Mouse (Mus musculus) cerebellum, postnatal 25 days (tissue): Measurements from ENCODE around the gene Sun2.

Experiments used
- DNase-seq, 2 experiments: peaks; one replicate each; pipeline ENCODE4 v3.0.0; 2021; ENCODE audit warnings: mixed read lengths in 2 of 2

Gene Sun2

GRCm38 (mm10) chr15:79755176-79755575 lies 12.8 kb upstream of the Sun2 start:
- DNase-seq: no peak

DNA sequence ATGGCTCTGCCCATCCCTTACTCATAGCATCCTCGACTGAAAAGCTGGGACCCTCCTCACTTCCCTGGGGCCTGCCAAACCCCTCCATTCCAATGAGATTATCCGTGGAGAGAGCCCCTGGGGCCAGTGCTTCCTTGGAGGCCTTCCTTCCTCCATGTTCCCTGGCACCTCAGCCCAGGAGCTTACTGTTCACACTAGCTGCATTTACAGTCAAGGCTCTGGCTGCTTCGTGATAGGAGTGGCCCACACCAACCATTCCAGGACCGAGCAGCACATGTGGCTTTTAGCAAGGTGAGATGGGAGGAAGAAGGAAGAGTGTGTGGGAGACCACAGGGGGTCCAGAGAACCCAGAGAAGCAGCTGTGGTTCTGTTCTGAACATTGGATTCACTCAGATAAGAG lies 11.5 kb upstream of the Sun2 start:
- DNase-seq: no peak

DNA sequence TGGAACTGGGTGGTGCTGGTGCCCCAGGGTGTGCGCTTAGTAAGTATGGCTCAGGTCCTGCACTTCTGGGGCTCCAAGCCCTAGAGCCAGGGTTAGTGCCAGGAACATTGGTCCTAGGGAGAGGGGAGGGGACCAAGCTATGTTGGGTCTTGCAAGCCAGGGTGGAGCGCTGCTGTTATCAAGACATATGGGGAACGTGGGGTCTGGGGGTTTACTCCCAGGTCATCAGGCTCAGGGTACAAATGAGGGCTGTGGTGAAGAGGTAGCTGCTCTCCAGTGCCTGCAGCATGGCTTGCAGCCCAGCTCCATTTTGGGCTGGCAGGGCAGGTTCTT lies 11.1 kb upstream of the Sun2 start:
- no peak for DNase-seq

- DNase-seq: peak; percentile 88
Observed at GRCm38 (mm10) chr15:79752742-79753419, 10.5 kb upstream of the Sun2 start.

- DNase-seq: no peak
Observed at GRCm38 (mm10) chr15:79751772-79752171, 9.4 kb upstream of the Sun2 start.

- DNase-seq: no peak
Observed at GRCm38 (mm10) chr15:79750266-79750665, 7.9 kb upstream of the Sun2 start.

- no peak for DNase-seq
Observed at GRCm38 (mm10) chr15:79749162-79749561, 6.8 kb upstream of the Sun2 start.

GRCm38 (mm10) chr15:79747998-79748397 lies 5.7 kb upstream of the Sun2 start:
- peak; percentile 58 to 67 for DNase-seq

DNA sequence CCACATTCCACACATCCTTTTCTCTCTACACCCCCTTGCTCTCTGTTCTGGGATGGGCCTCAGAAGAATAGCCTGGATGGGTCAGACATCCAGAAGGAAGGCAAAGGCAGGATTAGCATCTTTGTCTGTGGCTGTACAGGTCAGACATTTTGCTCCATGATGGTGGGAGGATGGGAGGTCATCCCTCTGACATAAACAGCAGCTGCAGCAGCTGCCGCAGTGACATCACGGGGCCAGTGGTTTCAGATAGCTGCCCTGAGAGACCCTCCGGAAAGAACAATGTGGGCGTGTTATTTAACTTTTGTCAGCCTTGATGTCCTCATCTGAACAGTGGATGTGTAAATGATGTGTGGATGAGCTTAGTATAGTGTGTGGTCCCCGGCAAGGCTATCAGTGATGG lies 3.5 kb upstream of the Sun2 start:
- DNase-seq: no peak

DNA sequence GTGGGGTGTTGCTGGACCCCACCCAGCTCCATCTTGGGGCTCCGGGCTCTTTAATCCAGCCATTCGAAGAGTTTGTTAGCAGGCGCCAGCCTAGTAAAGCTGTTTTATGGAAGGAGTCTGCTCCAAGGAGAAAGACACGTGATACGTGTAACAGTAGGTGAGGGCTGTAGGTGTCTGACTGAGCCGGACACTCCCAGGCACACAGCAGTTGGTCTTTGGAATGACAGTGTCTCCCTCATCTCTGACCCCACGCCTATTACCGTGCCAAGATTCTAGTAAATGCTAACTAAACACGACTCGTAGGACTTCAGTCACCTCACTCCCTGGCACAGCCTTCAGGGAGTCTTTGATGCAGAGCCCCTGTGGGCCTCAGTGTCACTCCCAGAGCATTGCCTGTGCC lies 3.0 kb upstream of the Sun2 start:
- DNase-seq: no peak

- DNase-seq: no peak
Observed at GRCm38 (mm10) chr15:79744742-79745141, 2.4 kb upstream of the Sun2 start.

- DNase-seq: peak in 1 of 2 experiments; percentile 6
Observed at GRCm38 (mm10) chr15:79744001-79744400, 1.7 kb upstream of the Sun2 start.

DNA sequence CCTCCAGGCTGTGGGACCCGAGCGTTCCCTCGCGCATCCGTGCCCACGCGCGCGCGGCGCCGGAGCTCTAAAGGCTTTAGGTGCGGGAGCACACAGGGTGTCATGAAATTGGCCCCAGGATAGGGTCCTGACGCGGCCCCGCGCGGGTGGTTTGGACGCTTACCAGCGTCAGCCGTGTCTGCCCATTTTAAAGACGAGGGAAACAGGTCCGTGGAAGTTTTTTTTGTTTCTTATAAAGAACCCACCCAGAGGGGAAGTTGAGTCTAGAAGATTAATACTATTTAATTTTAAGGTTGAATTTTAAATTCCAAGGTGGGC lies 329 bp upstream of the Sun2 start:
- no peak for DNase-seq

GRCm38 (mm10) chr15:79741173-79741858 lies 1.0 kb downstream of the Sun2 start:
- peak; percentile 33 to 57 for DNase-seq

DNA sequence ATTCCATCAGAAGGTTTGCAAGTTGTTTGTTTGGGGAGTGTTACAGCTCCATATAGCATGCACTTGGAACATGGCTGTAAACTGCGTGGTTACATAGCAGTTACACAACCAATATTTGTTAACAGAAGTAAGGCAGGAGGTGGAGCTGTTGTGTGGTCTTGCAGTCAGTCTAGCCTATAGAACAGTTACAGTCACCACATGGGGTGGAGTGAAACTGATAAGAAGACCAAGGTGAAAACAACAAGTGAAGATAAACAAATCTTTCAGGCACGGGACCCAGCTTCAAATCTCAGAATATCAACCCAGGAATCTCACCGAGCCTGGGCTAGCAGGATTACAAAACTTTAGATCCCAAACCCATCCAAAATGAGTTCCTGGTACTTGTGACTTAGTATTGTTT lies 1.6 kb downstream of the Sun2 start:
- no peak for DNase-seq

- no peak for DNase-seq
Observed at GRCm38 (mm10) chr15:79734311-79734710, 8.0 kb downstream of the Sun2 start.

DNA sequence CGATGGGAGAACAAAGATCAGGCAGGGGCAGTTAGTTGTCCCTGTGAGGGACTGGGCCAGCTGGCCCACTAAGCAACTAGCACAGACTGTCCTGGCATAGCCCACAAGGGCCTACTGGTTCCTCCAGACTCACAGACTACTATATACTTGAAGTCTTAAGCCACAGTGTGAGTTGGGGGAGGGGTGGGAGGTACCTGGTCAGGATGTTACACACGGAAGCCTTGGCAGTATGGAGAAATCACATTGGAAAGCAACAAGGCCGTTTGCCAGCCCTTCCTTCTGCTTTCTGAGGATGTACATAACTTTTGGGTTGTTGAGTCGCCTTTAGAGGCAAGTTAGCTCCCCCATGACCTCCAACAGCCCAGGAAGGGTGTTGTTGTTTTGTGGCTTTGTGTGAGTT lies 8.7 kb downstream of the Sun2 start:
- DNase-seq: no peak

DNA sequence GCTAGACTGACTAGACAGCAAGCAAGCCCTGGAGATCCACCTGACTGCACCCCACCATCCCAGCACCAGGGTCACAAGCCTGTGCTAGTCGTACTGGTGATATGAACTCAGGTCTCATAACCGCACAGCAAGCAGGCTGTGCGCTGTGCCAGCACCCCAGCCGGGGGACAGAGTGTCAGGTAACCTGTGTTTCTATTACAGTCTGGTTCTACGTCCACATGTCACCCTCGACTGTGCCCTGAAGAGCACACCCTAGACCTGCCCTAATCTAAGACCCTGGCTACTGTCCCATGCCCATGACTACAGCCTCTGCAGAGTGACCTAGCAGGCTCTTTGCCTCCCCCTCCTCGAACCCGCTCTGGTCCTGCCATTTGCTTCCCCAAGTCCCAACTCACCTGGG lies 9.1 kb downstream of the Sun2 start:
- no peak for DNase-seq

- DNase-seq: no peak
Observed at GRCm38 (mm10) chr15:79731554-79731953, 10.8 kb downstream of the Sun2 start.

DNA sequence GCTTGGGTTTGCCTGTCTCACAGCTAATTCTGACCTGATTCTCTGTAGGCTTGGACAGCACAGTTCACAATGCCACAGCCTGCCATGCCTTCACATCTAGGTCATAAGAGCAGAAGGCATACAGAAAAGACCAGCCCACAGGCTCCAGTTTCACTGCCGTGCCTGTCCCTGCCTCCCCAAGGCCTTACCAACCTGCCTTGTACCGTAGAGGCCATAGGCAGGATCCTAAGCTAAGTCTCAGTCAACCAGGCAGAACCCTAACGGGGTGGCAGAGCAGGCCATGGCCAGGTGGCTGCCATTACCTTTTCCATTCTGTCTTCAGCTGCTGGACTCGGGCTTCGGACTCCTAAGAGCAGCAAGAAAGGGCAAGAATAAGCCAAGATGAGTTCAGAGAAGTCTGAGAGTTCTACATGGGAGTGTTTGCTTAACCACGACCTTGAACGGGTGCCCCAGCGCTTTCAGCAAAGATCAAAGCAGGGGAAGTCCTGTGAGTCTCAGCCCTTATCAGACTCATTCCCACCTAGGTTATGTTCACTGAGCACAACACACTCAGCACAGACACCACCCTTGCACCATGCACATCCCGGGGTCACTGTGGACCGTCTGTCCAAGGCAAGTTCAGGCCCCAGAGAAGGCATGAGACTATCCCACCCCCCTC lies 13.5 kb downstream of the Sun2 start:
- no peak for DNase-seq

GRCm38 (mm10) chr15:79728311-79728710 lies 14.0 kb downstream of the Sun2 start:
- peak; percentile 56 to 65 for DNase-seq

- DNase-seq: no peak
Observed at GRCm38 (mm10) chr15:79727840-79728239, 14.5 kb downstream of the Sun2 start.

DNA sequence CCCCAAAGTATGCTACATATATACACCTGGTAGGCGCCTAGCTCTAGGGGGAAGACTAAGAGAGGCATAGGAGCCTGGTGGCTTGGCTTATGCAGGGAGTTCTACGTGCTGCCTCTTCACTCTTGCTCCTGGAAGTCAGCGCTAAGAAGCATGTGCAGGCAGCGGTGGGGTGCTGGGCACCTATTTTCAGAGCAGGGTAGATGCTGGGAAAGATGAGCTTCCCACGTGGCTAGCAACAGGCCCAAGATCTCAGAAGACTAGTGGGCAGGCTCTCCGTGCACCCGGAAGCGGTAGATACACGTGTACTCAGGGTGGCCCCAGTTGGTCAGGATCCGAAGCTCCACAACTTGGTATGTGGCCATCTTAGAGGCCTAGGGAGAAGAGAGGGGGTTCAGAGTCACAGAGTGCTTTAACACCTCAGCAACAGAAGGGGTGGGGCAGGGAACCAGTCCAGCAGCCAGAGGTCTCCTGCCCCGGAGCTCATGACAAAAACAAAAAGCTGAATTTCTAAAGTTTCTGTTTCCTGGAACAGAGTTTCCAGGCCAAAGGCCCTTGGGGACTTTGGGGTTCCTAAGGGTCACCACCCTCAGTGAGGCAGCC lies 17.0 kb downstream of the Sun2 start:
- no peak for DNase-seq

GRCm38 (mm10) chr15:79723439-79723838 lies 18.9 kb downstream of the Sun2 start:
- DNase-seq: peak; percentile 63 to 77
